Mouse (Mus musculus): ENCODE results near the gene Gm2a.

GRCm38 (mm10) chr11:55148461-55148860 is 50.5 kb downstream of the Gm2a start:
- TF ChIP-seq CTCF (IDR thresholded peaks at IDR 0.05) = no peak
- TF ChIP-seq EP300 (IDR thresholded peaks at IDR 0.05) = no peak
